15 mouse cellular contexts compared by ENCODE assay signal in the genomic region with DNA sequence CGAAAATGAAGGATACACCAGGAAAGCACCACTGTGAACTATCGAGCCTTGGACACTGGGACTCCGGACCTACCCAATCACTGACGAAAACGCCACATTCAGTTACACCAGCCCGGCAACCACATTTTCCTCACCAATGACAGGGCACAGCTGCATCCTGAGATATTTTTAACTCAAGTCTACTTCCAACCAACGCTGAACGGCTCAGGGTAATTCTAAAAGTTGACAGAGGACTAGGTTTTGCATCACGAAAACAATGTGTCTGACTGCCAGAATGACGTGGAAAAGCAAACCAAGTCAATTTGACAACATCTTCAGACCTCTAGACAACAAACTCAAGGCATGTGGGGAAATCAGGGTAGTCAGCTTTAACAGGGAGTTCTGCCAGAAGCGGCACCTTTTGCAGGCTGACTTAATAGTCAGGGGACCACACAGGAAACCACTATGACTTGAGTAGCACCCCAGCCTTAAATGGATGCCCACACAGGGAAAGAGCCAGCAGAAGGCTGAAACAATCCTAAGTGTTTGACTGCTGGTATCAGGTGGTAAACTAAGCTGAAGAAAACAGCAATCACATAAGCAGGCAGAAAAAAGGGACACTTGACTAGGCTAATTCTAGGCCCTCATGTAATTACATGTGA. TPM values are rescaled to one million over a fixed set of nuclear protein-coding genes. Genes with fewer than 3 reads are reported as not detected.
DNase-seq lines count a peak whose midpoint lies in the region; ATAC-seq and TF ChIP-seq lines count a peak whose summit lies in the region.
"Had no signal": no experiment of that assay in that cellular context is flagged by ENCODE, and none has a peak within 500 bp of the region (broad histone marks: within the 10 kb centered on the region; RNA-seq: fewer than 3 reads in every experiment).

No protein-coding gene starts in this region.

- H3K4me1 ChIP-seq in lung, postnatal 0 days (ENCODE audit: insufficient read depth, low read depth, low read length), result no peaks in the 10 kb centered on the region
- H3K4me1 ChIP-seq in megakaryocyte, embryonic 14.5 days, result peaks cover 45% of the 10 kb centered on the region
- H3K4me1 ChIP-seq: liver, embryonic 13.5 days had no signal

- H3K4me3 ChIP-seq in lung, postnatal 0 days (ENCODE audit: low read depth, low read length), result no peak overlapping the region
- peak overlapping the region; percentile 83 for H3K4me3 ChIP-seq in megakaryocyte, embryonic 14.5 days (replicated peaks)
- H3K4me3 ChIP-seq: embryonic facial prominence, embryonic 13.5 days; forebrain, embryonic 12.5 days; kidney, embryonic 15.5 days; layer of hippocampus, adult 2 months; liver, embryonic 13.5 days had no signal

- ATAC-seq in frontal cortex, adult (ENCODE audit: low TSS enrichment), result peak; percentile 66
- ATAC-seq in lung, postnatal 0 days, result no peak

- H3K4me2 ChIP-seq in lung, postnatal 0 days (replicated peaks; ENCODE audit: low read depth, low read length), result no peak overlapping the region
- H3K4me2 ChIP-seq: embryonic facial prominence, embryonic 13.5 days; forebrain, embryonic 12.5 days; hindbrain, embryonic 14.5 days; kidney, embryonic 15.5 days; liver, embryonic 13.5 days had no signal

- no peak overlapping the region for H3K9ac ChIP-seq in lung, postnatal 0 days (replicated peaks; ENCODE audit: low read depth)
- H3K9ac ChIP-seq: embryonic facial prominence, embryonic 13.5 days; forebrain, embryonic 12.5 days; hindbrain, embryonic 14.5 days; kidney, embryonic 15.5 days; liver, embryonic 13.5 days had no signal

- H3K27ac ChIP-seq in lung, postnatal 0 days (ENCODE audit: low read length), result no peak overlapping the region
- H3K27ac ChIP-seq: embryonic facial prominence, embryonic 13.5 days; forebrain, embryonic 12.5 days; hindbrain, embryonic 14.5 days; kidney, embryonic 15.5 days; layer of hippocampus, adult 2 months; liver, embryonic 13.5 days had no signal

- TF ChIP-seq CTCF in lung, postnatal 0 days (IDR thresholded peaks at IDR 0.05), result no peak

- WGBS in lung, postnatal 0 days, result 65% methylated on average over 11 of the region's 11 CpGs

- no peaks in the 10 kb centered on the region for H3K27me3 ChIP-seq in lung, postnatal 0 days (replicated peaks; ENCODE audit: insufficient read depth, low read length)
- H3K27me3 ChIP-seq in megakaryocyte, embryonic 14.5 days (replicated peaks), result peaks cover 7% of the 10 kb centered on the region
- H3K27me3 ChIP-seq: embryonic facial prominence, embryonic 13.5 days; forebrain, embryonic 12.5 days; kidney, embryonic 15.5 days; liver, embryonic 13.5 days had no signal

- TF ChIP-seq EP300 in lung, postnatal 0 days (IDR thresholded peaks at IDR 0.05), result no peak

- no peaks in the 10 kb centered on the region for H3K9me3 ChIP-seq in lung, postnatal 0 days (ENCODE audit: low read length)
- no peaks in the 10 kb centered on the region for H3K9me3 ChIP-seq in megakaryocyte, embryonic 14.5 days
- H3K9me3 ChIP-seq: embryonic facial prominence, embryonic 13.5 days; forebrain, embryonic 12.5 days; kidney, embryonic 15.5 days; liver, embryonic 13.5 days had no signal

- H3K36me3 ChIP-seq in lung, postnatal 0 days (ENCODE audit: insufficient read depth, low read length), result peaks cover 10% of the 10 kb centered on the region; the same call in 1 of the 2 replicates
- peaks cover 44% of the 10 kb centered on the region for H3K36me3 ChIP-seq in megakaryocyte, embryonic 14.5 days (replicated peaks; ENCODE audit: low read length)
- H3K36me3 ChIP-seq: embryonic facial prominence, embryonic 13.5 days; liver, embryonic 13.5 days had no signal

- DNase-seq in frontal cortex, postnatal 25 days (ENCODE audit: low spot score in 2 of 2), result no peak
- DNase-seq in lung, postnatal 0 days (ENCODE audit: low spot score), result peak; percentile 32
- no peak for DNase-seq in lung, postnatal 4 days
- DNase-seq in thymus, postnatal 25 days, result peak; percentile 36
- DNase-seq in right cerebral cortex, postnatal 4 days, result no peak
- no peak for DNase-seq in right cerebral cortex, postnatal 10 days (ENCODE audit: low spot score in 2 of 2)
- DNase-seq: cerebellum, postnatal 25 days; liver, embryonic 13.5 days had no signal

RNA-seq across cellular contexts. Expression of a gene that starts 32.8 kb away (rescaled TPM):
- 3.5 and 3.6 TPM in 2 replicates for polyA plus RNA-seq in lung, postnatal 0 days (2015; fragmentation: Nextera tagmentation; extraction: Ambion mirVana)
- 0.35 and 0.88 TPM in 2 replicates for polyA plus RNA-seq in megakaryocyte, embryonic 14.5 days (2012; ENCODE audit: insufficient read depth, low replicate concordance)

Comparison
In these comparisons a context has a peak if more than half of its experiments do, and no peak if none do; other contexts are left out.
1. DNase-seq: peak in lung, postnatal 0 days (single experiment) and thymus, postnatal 25 days (single experiment); none in frontal cortex, postnatal 25 days (0 of 2), lung, postnatal 4 days (0 of 2), right cerebral cortex, postnatal 4 days (single experiment) and right cerebral cortex, postnatal 10 days (0 of 2).